Mouse (Mus musculus) olfactory bulb, adult 2 months (tissue): ENCODE measurements around the gene Tmem141. TPM values are rescaled to one million over a fixed set of nuclear protein-coding genes. Genes with fewer than 3 reads are reported as not detected.

Experiments
- H3K27ac ChIP-seq: fragments of 200-500 bp; 2 replicates; pipeline ENCODE4 v1.5.1; 2012; ENCODE audit warnings: low read depth, low read length; ENCODE audit not compliant: insufficient read depth
- H3K4me1 ChIP-seq: fragments of 200-500 bp; 2 replicates; pipeline ENCODE4 v1.6.1; 2012; ENCODE audit warnings: low read length; ENCODE audit not compliant: control insufficient read depth, insufficient read depth
- H3K4me3 ChIP-seq: fragments of 200-500 bp; 2 replicates; pipeline ENCODE4 v1.5.1; 2012; ENCODE audit warnings: mild to moderate bottlenecking, low read depth, low read length, moderate library complexity; ENCODE audit not compliant: insufficient read depth
- CTCF ChIP-seq: fragments of 200-500 bp; IDR thresholded peaks from 2 replicates; pipeline ENCODE4 v1.5.1; 2012; ENCODE audit warnings: low read depth, mild to moderate bottlenecking, low read length, moderate library complexity; ENCODE audit not compliant: insufficient read depth
- POLR2A ChIP-seq: fragments of 200-500 bp; IDR thresholded peaks from 2 replicates; pipeline ENCODE4 v1.6.1; 2012; ENCODE audit warnings: mild to moderate bottlenecking, low read depth, low read length, moderate library complexity; ENCODE audit not compliant: insufficient read depth
- WGBS: fragments of 180-500 bp; shearing (Covaris S2); methylation state at CpG from one replicate; pipeline ENCODE4 v1.1.7; 2018; 5-methylcytosine and 5-hydroxymethylcytosine counted together
- polyA plus RNA-seq: library from polyadenylated mRNA; stranded (reverse); fragments of >200 nt; gene quantifications from 2 replicates; pipeline ENCODE4 v1.2.4, GENCODE M21; 2012; ENCODE audit warnings: low replicate concordance; ENCODE audit not compliant: missing spikeins, insufficient read depth, insufficient read length

The Tmem141 gene
- polyA plus RNA-seq, 1 experiment, result not detected

DNA sequence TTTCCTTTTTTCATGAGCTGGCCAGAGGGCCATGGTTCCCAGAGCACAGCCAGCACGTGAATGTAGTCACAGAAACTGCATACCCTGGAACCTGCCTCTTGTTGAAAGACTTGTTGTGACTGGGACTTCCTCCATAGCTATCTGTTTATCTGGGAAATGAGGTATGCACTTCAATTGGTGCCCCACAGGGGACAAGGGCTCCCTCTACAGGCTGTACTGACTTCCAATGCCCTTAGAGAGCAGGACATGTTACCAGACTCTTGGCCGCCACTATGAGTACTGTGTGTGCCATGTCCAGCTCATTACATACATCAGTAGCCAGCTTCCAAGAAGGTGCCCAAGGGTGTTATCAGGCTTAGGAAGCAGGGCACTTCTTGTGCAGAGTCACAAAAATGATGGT lies 29.9 kb downstream of the Tmem141 start:
- H3K27ac ChIP-seq, result no peak overlapping the region
- WGBS, result 78% methylated on average over 2 of the region's 2 CpGs
- H3K4me3 ChIP-seq, result no peak overlapping the region
- no peaks in the 10 kb centered on the region for H3K4me1 ChIP-seq
- TF ChIP-seq CTCF (no peak), POLR2A (no peak)

GRCm38 (mm10) chr2:25588227-25588907 lies 33.4 kb downstream of the Tmem141 start:
- H3K4me3 ChIP-seq, result no peak overlapping the region
- TF ChIP-seq CTCF (no peak), POLR2A (no peak)
- peaks cover 10% of the 10 kb centered on the region for H3K4me1 ChIP-seq
- 93% methylated on average over 8 of the region's 8 CpGs for WGBS
- no peak overlapping the region for H3K27ac ChIP-seq

GRCm38 (mm10) chr2:25587290-25587689 lies 34.5 kb downstream of the Tmem141 start:
- Histone ChIP-seq H3K4me3 (no peak overlapping the region), H3K4me1 (peaks cover 21% of the 10 kb centered on the region), H3K27ac (no peak overlapping the region)
- 92% methylated on average over 8 of the region's 8 CpGs for WGBS
- TF ChIP-seq CTCF (no peak), POLR2A (no peak)

GRCm38 (mm10) chr2:25585601-25586000 lies 36.2 kb downstream of the Tmem141 start:
- H3K4me1 ChIP-seq, result peaks cover 28% of the 10 kb centered on the region
- no peak overlapping the region for H3K4me3 ChIP-seq
- no peak overlapping the region for H3K27ac ChIP-seq
- TF ChIP-seq POLR2A (no peak), CTCF (no peak)
- WGBS, result 62% methylated on average over 3 of the region's 3 CpGs

DNA sequence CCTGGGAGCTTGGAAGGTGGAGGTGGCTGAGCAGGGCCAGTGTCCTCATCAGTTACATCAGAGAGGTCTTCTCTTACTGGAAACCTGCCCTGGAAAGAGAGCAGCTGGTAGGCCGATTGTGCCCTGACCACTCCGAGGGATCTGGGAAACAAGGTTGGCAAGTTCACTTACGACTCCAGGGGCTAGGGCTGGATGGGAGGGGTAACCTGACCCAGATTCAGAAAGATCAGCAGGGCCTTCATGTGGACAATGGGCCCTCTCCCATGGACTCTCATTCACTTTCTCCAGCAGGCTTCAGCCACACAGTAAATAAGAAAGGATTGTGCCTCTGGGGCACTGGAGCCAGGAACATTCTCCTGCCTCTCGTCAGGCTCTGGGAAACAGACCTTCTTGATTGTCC lies 36.9 kb downstream of the Tmem141 start:
- H3K4me3 ChIP-seq, result no peak overlapping the region
- 44% methylated on average over 4 of the region's 4 CpGs for WGBS
- no peak for TF ChIP-seq CTCF
- no peak for TF ChIP-seq POLR2A
- H3K27ac ChIP-seq, result 0 out of 2 replicates have a peak overlapping the region, but pooled peaks have one; percentile 22
- H3K4me1 ChIP-seq, result peaks cover 33% of the 10 kb centered on the region

DNA sequence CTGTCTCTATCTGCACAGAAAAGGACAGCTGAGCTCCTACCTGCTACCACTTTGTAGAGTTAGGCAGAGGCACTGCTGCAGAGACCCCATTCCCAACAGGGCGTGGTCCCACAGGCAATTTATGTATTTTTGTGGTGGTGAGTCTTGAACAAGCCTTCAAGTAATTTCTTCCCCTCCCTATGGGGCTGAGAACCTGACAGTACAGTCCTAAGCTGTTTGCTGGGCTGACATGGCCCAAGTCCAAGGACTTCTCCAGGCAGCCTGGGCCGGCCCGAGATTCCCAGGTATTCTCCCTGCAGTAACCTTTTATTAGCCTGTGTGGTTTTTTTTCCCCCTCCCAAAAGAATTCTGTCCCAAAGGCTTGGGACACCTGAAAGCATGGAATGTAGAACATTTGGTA lies 37.7 kb downstream of the Tmem141 start:
- Histone ChIP-seq H3K4me1 (peaks cover 40% of the 10 kb centered on the region), H3K4me3 (no peak overlapping the region), H3K27ac (peak overlapping the region; percentile 72)
- TF ChIP-seq CTCF (no peak), POLR2A (no peak)
- 84% methylated on average over 3 of the region's 3 CpGs for WGBS

DNA sequence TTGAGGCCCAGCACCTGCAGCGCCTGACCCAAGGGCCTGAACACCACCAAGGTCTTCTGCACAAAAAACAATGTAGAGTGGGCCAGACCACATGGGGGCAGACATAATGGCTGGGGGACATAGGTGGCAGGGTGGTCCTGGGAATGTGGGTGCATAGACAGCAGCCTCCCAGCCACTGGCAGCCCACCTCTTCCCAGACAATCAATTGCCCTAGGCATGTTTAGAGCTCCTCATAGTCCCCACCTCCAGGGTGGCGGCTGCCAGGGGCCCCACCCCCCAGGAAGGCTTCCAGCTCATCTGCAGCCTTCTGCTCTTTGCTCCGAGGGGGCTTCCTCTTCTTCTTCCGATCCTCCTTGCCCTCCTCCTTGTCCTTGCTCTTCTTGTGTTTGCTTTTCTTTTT lies 38.2 kb downstream of the Tmem141 start:
- TF ChIP-seq POLR2A, result no peak
- TF ChIP-seq CTCF, result no peak
- WGBS, result 38% methylated on average over 4 of the region's 4 CpGs
- no peak overlapping the region for H3K4me3 ChIP-seq
- peak overlapping the region; percentile 72 for H3K27ac ChIP-seq
- peaks cover 42% of the 10 kb centered on the region for H3K4me1 ChIP-seq

DNA sequence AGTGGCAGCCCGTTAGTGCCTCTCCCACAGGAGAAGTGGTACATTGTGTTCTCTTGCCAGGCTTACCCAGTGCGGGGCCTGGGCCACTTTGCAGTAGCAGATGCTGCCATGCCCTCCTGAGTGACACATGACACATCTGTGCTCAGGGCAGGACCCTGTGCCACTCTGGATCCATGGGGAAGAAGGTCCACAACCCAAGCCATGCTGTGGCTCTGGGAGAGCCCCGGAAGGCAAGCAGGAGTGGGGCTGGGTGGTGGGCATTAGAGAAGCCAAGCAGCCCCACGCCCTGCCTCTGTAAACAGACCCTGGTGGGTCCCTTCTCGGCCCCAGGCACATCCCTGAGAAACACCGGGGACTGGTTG lies 38.7 kb downstream of the Tmem141 start:
- Histone ChIP-seq H3K4me1 (peaks cover 47% of the 10 kb centered on the region), H3K27ac (peak overlapping the region; percentile 72), H3K4me3 (no peak overlapping the region)
- 65% methylated on average over 6 of the region's 6 CpGs for WGBS
- TF ChIP-seq CTCF (no peak), POLR2A (no peak)

DNA sequence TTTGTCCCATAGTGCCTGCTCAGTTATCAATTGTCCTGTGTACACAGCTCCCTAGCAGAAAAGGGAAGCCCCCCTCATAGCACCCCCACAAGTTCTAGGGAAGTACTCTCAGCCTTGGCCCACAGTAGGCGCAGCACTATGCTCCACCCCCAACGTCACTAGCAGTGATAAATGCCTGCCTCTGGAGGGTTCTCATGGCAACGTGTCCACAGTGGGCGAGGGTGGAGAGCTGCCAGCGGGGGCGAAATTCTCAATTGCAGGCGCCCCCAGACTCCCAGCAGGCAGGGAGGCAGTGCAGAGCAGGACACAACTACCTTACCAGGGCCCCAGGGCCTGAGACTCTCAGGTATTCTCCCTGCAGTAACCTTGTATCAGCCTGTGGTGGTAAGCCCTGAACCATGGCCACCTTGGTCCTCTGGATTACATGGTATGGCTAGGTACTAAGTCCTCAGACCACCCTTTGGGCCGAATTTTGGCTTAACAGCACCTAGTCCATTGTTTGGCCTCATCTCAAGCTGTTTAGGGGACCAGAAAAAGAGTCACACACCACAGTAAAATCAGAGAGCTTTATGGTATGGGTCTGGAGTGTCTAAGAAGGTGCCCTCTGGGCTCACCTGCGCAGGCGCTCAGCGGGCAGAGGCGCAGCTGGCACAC lies 39.2 kb downstream of the Tmem141 start:
- H3K27ac ChIP-seq, result peak overlapping the region; percentile 72
- no peak for TF ChIP-seq CTCF
- no peak for TF ChIP-seq POLR2A
- H3K4me3 ChIP-seq, result no peak overlapping the region
- WGBS, result 39% methylated on average over 12 of the region's 12 CpGs
- H3K4me1 ChIP-seq, result peaks cover 52% of the 10 kb centered on the region
